Mouse (Mus musculus): ENCODE results near the gene Lmbr1. TPM values are rescaled to one million over a fixed set of nuclear protein-coding genes. Genes with fewer than 3 reads are reported as not detected.

Lmbr1 gene
- polyA plus RNA-seq, 1 experiment from 2014 or later = 13.9 TPM

GRCm38 (mm10) chr5:29281081-29281480 lies 97.1 kb downstream of the Lmbr1 start:
- no peaks in the 10 kb centered on the region for H3K36me3 ChIP-seq (ENCODE audit: control insufficient read depth, insufficient read depth, low read length)
- no peaks in the 10 kb centered on the region for H3K27me3 ChIP-seq (ENCODE audit: control insufficient read depth, insufficient read depth, low read length)
- no peaks in the 10 kb centered on the region for H3K4me1 ChIP-seq (ENCODE audit: control insufficient read depth, insufficient read depth, low read length)
- no peaks in the 10 kb centered on the region for H3K9me3 ChIP-seq (ENCODE audit: control insufficient read depth, low read length)
- H3K27ac ChIP-seq (ENCODE audit: low read depth, low read length) = no peak overlapping the region
- no peak for ATAC-seq (ENCODE audit: low FRiP score)
- H3K4me2 ChIP-seq = no peak overlapping the region
- WGBS = 84% methylated on average over 3 of the region's 3 CpGs
- H3K4me3 ChIP-seq (ENCODE audit: low read depth, low read length) = no peak overlapping the region
- DNase-seq (ENCODE audit: low spot score, missing footprints) = no peak
- no peak overlapping the region for H3K9ac ChIP-seq (ENCODE audit: low read length)

- Histone ChIP-seq H3K4me3 (ENCODE audit: low read depth, low read length) (no peak overlapping the region), H3K27ac (ENCODE audit: low read depth, low read length) (no peak overlapping the region), H3K9ac (ENCODE audit: low read length) (no peak overlapping the region), H3K4me2 (no peak overlapping the region), H3K4me1 (ENCODE audit: control insufficient read depth, insufficient read depth, low read length) (no peaks in the 10 kb centered on the region), H3K27me3 (ENCODE audit: control insufficient read depth, insufficient read depth, low read length) (no peaks in the 10 kb centered on the region), H3K9me3 (ENCODE audit: control insufficient read depth, low read length) (no peaks in the 10 kb centered on the region), H3K36me3 (ENCODE audit: control insufficient read depth, insufficient read depth, low read length) (no peaks in the 10 kb centered on the region)
- ATAC-seq (ENCODE audit: low FRiP score) = no peak
- DNase-seq (ENCODE audit: low spot score, missing footprints) = no peak
Observed at GRCm38 (mm10) chr5:29274746-29275145, 103.4 kb downstream of the Lmbr1 start.

- Histone ChIP-seq H3K9ac (ENCODE audit: low read length) (no peak overlapping the region), H3K4me3 (ENCODE audit: low read depth, low read length) (no peak overlapping the region), H3K4me2 (no peak overlapping the region), H3K36me3 (ENCODE audit: control insufficient read depth, insufficient read depth, low read length) (no peaks in the 10 kb centered on the region), H3K27me3 (ENCODE audit: control insufficient read depth, insufficient read depth, low read length) (no peaks in the 10 kb centered on the region), H3K27ac (ENCODE audit: low read depth, low read length) (no peak overlapping the region), H3K9me3 (ENCODE audit: control insufficient read depth, low read length) (no peaks in the 10 kb centered on the region), H3K4me1 (ENCODE audit: control insufficient read depth, insufficient read depth, low read length) (no peaks in the 10 kb centered on the region)
- no peak for DNase-seq (ENCODE audit: low spot score, missing footprints)
- 82% methylated on average over 2 of the region's 2 CpGs for WGBS
- no peak for ATAC-seq (ENCODE audit: low FRiP score)
Observed at GRCm38 (mm10) chr5:29273426-29273825, 104.8 kb downstream of the Lmbr1 start.

GRCm38 (mm10) chr5:29270879-29271278 lies 107.3 kb downstream of the Lmbr1 start:
- ATAC-seq (ENCODE audit: low FRiP score) (no peak), DNase-seq (ENCODE audit: low spot score, missing footprints) (no peak)
- Histone ChIP-seq H3K9ac (ENCODE audit: low read length) (no peak overlapping the region), H3K27ac (ENCODE audit: low read depth, low read length) (no peak overlapping the region), H3K4me3 (ENCODE audit: low read depth, low read length) (no peak overlapping the region), H3K4me2 (no peak overlapping the region), H3K27me3 (ENCODE audit: control insufficient read depth, insufficient read depth, low read length) (no peaks in the 10 kb centered on the region), H3K4me1 (ENCODE audit: control insufficient read depth, insufficient read depth, low read length) (no peaks in the 10 kb centered on the region), H3K36me3 (ENCODE audit: control insufficient read depth, insufficient read depth, low read length) (no peaks in the 10 kb centered on the region), H3K9me3 (ENCODE audit: control insufficient read depth, low read length) (no peaks in the 10 kb centered on the region)
- 60% methylated on average over 4 of the region's 4 CpGs for WGBS

- H3K4me1 ChIP-seq (ENCODE audit: control insufficient read depth, insufficient read depth, low read length) = peaks cover 20% of the 10 kb centered on the region
- H3K27me3 ChIP-seq (ENCODE audit: control insufficient read depth, insufficient read depth, low read length) = no peaks in the 10 kb centered on the region
- H3K36me3 ChIP-seq (ENCODE audit: control insufficient read depth, insufficient read depth, low read length) = no peaks in the 10 kb centered on the region
- no peak overlapping the region for H3K4me2 ChIP-seq
- DNase-seq (ENCODE audit: low spot score, missing footprints) = no peak
- no peak overlapping the region for H3K4me3 ChIP-seq (ENCODE audit: low read depth, low read length)
- no peak for ATAC-seq (ENCODE audit: low FRiP score)
- no peaks in the 10 kb centered on the region for H3K9me3 ChIP-seq (ENCODE audit: control insufficient read depth, low read length)
- peak overlapping the region; percentile 21; the same call in 1 of the 2 replicates for H3K27ac ChIP-seq (ENCODE audit: low read depth, low read length)
- 23% methylated on average over 2 of the region's 2 CpGs for WGBS
- no peak overlapping the region for H3K9ac ChIP-seq (ENCODE audit: low read length)
Observed at GRCm38 (mm10) chr5:29253876-29254275, 124.3 kb downstream of the Lmbr1 start.

- H3K4me2 ChIP-seq = no peak overlapping the region
- peaks cover 4% of the 10 kb centered on the region; the same call in 1 of the 2 replicates for H3K9me3 ChIP-seq (ENCODE audit: control insufficient read depth, low read length)
- H3K27ac ChIP-seq (ENCODE audit: low read depth, low read length) = peak overlapping the region; percentile 51; the same call in 1 of the 2 replicates
- H3K36me3 ChIP-seq (ENCODE audit: control insufficient read depth, insufficient read depth, low read length) = no peaks in the 10 kb centered on the region
- H3K4me1 ChIP-seq (ENCODE audit: control insufficient read depth, insufficient read depth, low read length) = peaks cover 20% of the 10 kb centered on the region
- H3K9ac ChIP-seq (ENCODE audit: low read length) = no peak overlapping the region
- H3K27me3 ChIP-seq (ENCODE audit: control insufficient read depth, insufficient read depth, low read length) = no peaks in the 10 kb centered on the region
- ATAC-seq (ENCODE audit: low FRiP score) (peak; percentile 56; the same call in 1 of the 2 replicates), DNase-seq (ENCODE audit: low spot score, missing footprints) (peak; percentile 87)
- WGBS = 37% methylated on average over 1 of the region's 1 CpGs
- no peak overlapping the region for H3K4me3 ChIP-seq (ENCODE audit: low read depth, low read length)
Observed at GRCm38 (mm10) chr5:29251496-29251873, 126.7 kb downstream of the Lmbr1 start.

- Histone ChIP-seq H3K27ac (ENCODE audit: low read depth, low read length) (peak overlapping the region; percentile 41), H3K4me2 (no peak overlapping the region), H3K9ac (ENCODE audit: low read length) (no peak overlapping the region), H3K9me3 (ENCODE audit: control insufficient read depth, low read length) (peaks cover 4% of the 10 kb centered on the region; the same call in 1 of the 2 replicates), H3K4me3 (ENCODE audit: low read depth, low read length) (no peak overlapping the region), H3K27me3 (ENCODE audit: control insufficient read depth, insufficient read depth, low read length) (no peaks in the 10 kb centered on the region), H3K36me3 (ENCODE audit: control insufficient read depth, insufficient read depth, low read length) (no peaks in the 10 kb centered on the region), H3K4me1 (ENCODE audit: control insufficient read depth, insufficient read depth, low read length) (peaks cover 20% of the 10 kb centered on the region)
- 6% methylated on average over 8 of the region's 8 CpGs for WGBS
- DNase-seq (ENCODE audit: low spot score, missing footprints) = peak; percentile 90
- ATAC-seq (ENCODE audit: low FRiP score) = peak; percentile 93
Observed at GRCm38 (mm10) chr5:29250795-29251495, 127.2 kb downstream of the Lmbr1 start.

- no peak for ATAC-seq (ENCODE audit: low FRiP score)
- Histone ChIP-seq H3K27ac (ENCODE audit: low read depth, low read length) (no peak overlapping the region), H3K27me3 (ENCODE audit: control insufficient read depth, insufficient read depth, low read length) (no peaks in the 10 kb centered on the region), H3K4me3 (ENCODE audit: low read depth, low read length) (no peak overlapping the region), H3K4me1 (ENCODE audit: control insufficient read depth, insufficient read depth, low read length) (no peaks in the 10 kb centered on the region), H3K4me2 (no peak overlapping the region), H3K9ac (ENCODE audit: low read length) (no peak overlapping the region), H3K36me3 (ENCODE audit: control insufficient read depth, insufficient read depth, low read length) (no peaks in the 10 kb centered on the region), H3K9me3 (ENCODE audit: control insufficient read depth, low read length) (peaks cover 4% of the 10 kb centered on the region; the same call in 1 of the 2 replicates)
- no peak for DNase-seq (ENCODE audit: low spot score, missing footprints)
- WGBS = no CpG with 5 or more reads among the region's 1 CpGs
Observed at GRCm38 (mm10) chr5:29244769-29245168, 133.4 kb downstream of the Lmbr1 start.

GRCm38 (mm10) chr5:29238379-29238778 lies 139.8 kb downstream of the Lmbr1 start:
- Histone ChIP-seq H3K27me3 (ENCODE audit: control insufficient read depth, insufficient read depth, low read length) (no peaks in the 10 kb centered on the region), H3K4me1 (ENCODE audit: control insufficient read depth, insufficient read depth, low read length) (no peaks in the 10 kb centered on the region), H3K9ac (ENCODE audit: low read length) (no peak overlapping the region), H3K9me3 (ENCODE audit: control insufficient read depth, low read length) (no peaks in the 10 kb centered on the region), H3K4me3 (ENCODE audit: low read depth, low read length) (no peak overlapping the region), H3K4me2 (no peak overlapping the region), H3K27ac (ENCODE audit: low read depth, low read length) (no peak overlapping the region), H3K36me3 (ENCODE audit: control insufficient read depth, insufficient read depth, low read length) (no peaks in the 10 kb centered on the region)
- DNase-seq (ENCODE audit: low spot score, missing footprints) (no peak), ATAC-seq (ENCODE audit: low FRiP score) (no peak)
